Mouse (Mus musculus) small intestine, adult 2 months (tissue): ENCODE data around the gene Dnmt3a. TPM values are rescaled to one million over a fixed set of nuclear protein-coding genes. Genes with fewer than 3 reads are reported as not detected.

Experiments
- H3K27ac ChIP-seq: fragments of 200-500 bp; 2 replicates; pipeline ENCODE4 v1.5.1; 2012; ENCODE audit warnings: low read depth, low read length, control low read depth, inconsistent platforms; ENCODE audit not compliant: insufficient read depth
- H3K27me3 ChIP-seq: fragments of 200-500 bp; 2 replicates; pipeline ENCODE4 v1.6.1; 2012; ENCODE audit warnings: mild to moderate bottlenecking, moderate library complexity, low read length, inconsistent platforms; ENCODE audit not compliant: control insufficient read depth, insufficient read depth
- H3K36me3 ChIP-seq: fragments of 200-500 bp; 2 replicates; pipeline ENCODE4 v1.6.1; 2012; ENCODE audit warnings: mild to moderate bottlenecking, low read length, control low read depth, inconsistent platforms; ENCODE audit not compliant: control insufficient read depth, insufficient read depth
- H3K4me1 ChIP-seq: fragments of 200-500 bp; 2 replicates; pipeline ENCODE4 v1.6.1; 2012; ENCODE audit warnings: low read length, inconsistent platforms, mixed read lengths; ENCODE audit not compliant: control insufficient read depth, insufficient read depth, insufficient read length
- H3K4me3 ChIP-seq: fragments of 200-500 bp; 2 replicates; pipeline ENCODE4 v1.5.1; 2012; ENCODE audit warnings: low read depth, mild to moderate bottlenecking, control low read depth, inconsistent platforms, low read length, moderate library complexity
- CTCF ChIP-seq: fragments of 200-500 bp; IDR thresholded peaks from 2 replicates; pipeline ENCODE4 v1.5.1; 2012; ENCODE audit warnings: low read depth, mild to moderate bottlenecking, control low read depth, inconsistent platforms, low read length, moderate library complexity, mixed read lengths; ENCODE audit not compliant: insufficient replicate concordance, insufficient read length; ENCODE audit errors: extremely low read depth
- POLR2A ChIP-seq: fragments of 200-500 bp; IDR thresholded peaks from 2 replicates; pipeline ENCODE4 v1.6.1; 2012; ENCODE audit warnings: low read depth, mild to moderate bottlenecking, control low read depth, inconsistent platforms, low read length, moderate library complexity
- WGBS: fragments of 180-500 bp; shearing (Covaris S2); methylation state at CpG from one replicate; pipeline ENCODE4 v1.1.7; 2018; 5-methylcytosine and 5-hydroxymethylcytosine counted together
- polyA plus RNA-seq: library from polyadenylated mRNA; depleted of rRNA; stranded (reverse); fragments of >200 nt; gene quantifications from 2 replicates; pipeline ENCODE4 v1.2.3, GENCODE M21; 2012; rRNA removed

Gene Dnmt3a
- 5.2 and 10.2 TPM in 2 replicates for polyA plus RNA-seq

GRCm38 (mm10) chr12:3805852-3806251, at the start of gene Dnmt3a:
Gene Dnmt3a, plus strand, starts transcription at chr12:3806007.
- Histone ChIP-seq H3K36me3 (no peaks in the 10 kb centered on the region), H3K4me1 (peaks cover 14% of the 10 kb centered on the region), H3K4me3 (peak within 1 kb of the TSS; percentile 91), H3K27me3 (no peaks in the 10 kb centered on the region), H3K27ac (peak within 1 kb of the TSS; percentile 54)
- TF ChIP-seq POLR2A (no peak), CTCF (no peak)
- 19% methylated on average over 4 of the region's 4 CpGs for WGBS

GRCm38 (mm10) chr12:3756216-3756615, 49.6 kb upstream of the Dnmt3a start:
- Histone ChIP-seq H3K36me3 (no peaks in the 10 kb centered on the region), H3K4me3 (no peak overlapping the region), H3K27ac (no peak overlapping the region), H3K27me3 (no peaks in the 10 kb centered on the region), H3K4me1 (peaks cover 7% of the 10 kb centered on the region; the same call in 1 of the 2 replicates)
- TF ChIP-seq CTCF (no peak), POLR2A (no peak)
- whole genome bisulfite sequencing = 94% methylated on average over 3 of the region's 3 CpGs

GRCm38 (mm10) chr12:3758127-3758526, 47.7 kb upstream of the Dnmt3a start:
- Histone ChIP-seq H3K27me3 (no peaks in the 10 kb centered on the region), H3K27ac (no peak overlapping the region), H3K4me3 (no peak overlapping the region), H3K36me3 (no peaks in the 10 kb centered on the region), H3K4me1 (peaks cover 15% of the 10 kb centered on the region)
- 44% methylated on average over 3 of the region's 3 CpGs for WGBS
- TF ChIP-seq CTCF (no peak), POLR2A (no peak)

GRCm38 (mm10) chr12:3759419-3759818, 46.4 kb upstream of the Dnmt3a start:
- H3K27me3 ChIP-seq = no peaks in the 10 kb centered on the region
- H3K4me3 ChIP-seq = no peak overlapping the region
- peak overlapping the region; percentile 22; the same call in 1 of the 2 replicates for H3K27ac ChIP-seq
- peaks cover 15% of the 10 kb centered on the region for H3K4me1 ChIP-seq
- WGBS = 0% methylated on average over 4 of the region's 4 CpGs
- no peaks in the 10 kb centered on the region for H3K36me3 ChIP-seq
- TF ChIP-seq POLR2A (no peak), CTCF (peak; percentile 74; the same call in 1 of the 2 replicates)

- 91% methylated on average over 4 of the region's 4 CpGs for WGBS
- Histone ChIP-seq H3K27me3 (no peaks in the 10 kb centered on the region), H3K27ac (no peak overlapping the region), H3K36me3 (no peaks in the 10 kb centered on the region), H3K4me3 (no peak overlapping the region), H3K4me1 (peaks cover 15% of the 10 kb centered on the region)
- TF ChIP-seq POLR2A (no peak), CTCF (no peak)
Measured at GRCm38 (mm10) chr12:3760876-3761590, 44.8 kb upstream of the Dnmt3a start.

GRCm38 (mm10) chr12:3761591-3762295, 44.1 kb upstream of the Dnmt3a start:
- Histone ChIP-seq H3K4me1 (peaks cover 15% of the 10 kb centered on the region), H3K4me3 (no peak overlapping the region), H3K27ac (peak overlapping the region; percentile 4; the same call in 1 of the 2 replicates), H3K27me3 (no peaks in the 10 kb centered on the region), H3K36me3 (no peaks in the 10 kb centered on the region)
- WGBS = 43% methylated on average over 6 of the region's 6 CpGs
- no peak for TF ChIP-seq POLR2A
- TF ChIP-seq CTCF = no peak

- Histone ChIP-seq H3K4me3 (no peak overlapping the region), H3K27me3 (no peaks in the 10 kb centered on the region), H3K4me1 (peaks cover 14% of the 10 kb centered on the region), H3K36me3 (no peaks in the 10 kb centered on the region), H3K27ac (no peak overlapping the region)
- TF ChIP-seq POLR2A = no peak
- WGBS = 55% methylated on average over 3 of the region's 3 CpGs
Measured at GRCm38 (mm10) chr12:3764191-3764804, 41.5 kb upstream of the Dnmt3a start.
